Mouse (Mus musculus): ENCODE measurements around the gene Vmn1r2. TPM values are rescaled to one million over a fixed set of nuclear protein-coding genes. Genes with fewer than 3 reads are reported as not detected.
"Not testable (repeated sequence)": the region's sequence is repeated elsewhere in the genome, so short reads cannot be mapped to it uniquely, and the experiment has no call there.

Gene Vmn1r2
- polyA plus RNA-seq, 1 experiment from 2014 or later, result not detected

DNA sequence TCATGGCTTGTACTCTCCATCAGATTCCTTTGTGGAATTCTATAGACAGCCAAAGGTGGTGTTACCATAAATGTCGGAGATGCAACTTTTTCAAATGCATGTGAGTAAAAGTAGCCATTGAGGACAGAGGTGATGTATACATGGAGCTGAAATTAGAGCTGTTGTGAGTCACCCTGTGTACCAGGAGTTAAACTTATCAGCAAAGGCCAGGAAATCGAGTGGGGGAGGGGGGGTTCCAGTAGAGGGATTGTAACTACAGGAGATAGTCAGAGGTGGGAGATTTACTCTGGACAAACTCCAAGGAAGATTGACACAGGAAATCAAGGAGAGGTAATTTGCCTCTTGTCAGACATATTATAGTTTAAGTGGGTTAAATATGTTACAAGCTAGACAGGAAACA is 49.3 kb downstream of the Vmn1r2 start:
- WGBS, result 78% methylated on average over 2 of the region's 2 CpGs
- ATAC-seq (ENCODE audit: insufficient number of reproducible peaks, insufficient read depth, low FRiP score, low TSS enrichment, low read depth); H3K36me3 ChIP-seq; H3K9ac ChIP-seq (replicated peaks); H3K27me3 ChIP-seq; H3K27ac ChIP-seq; H3K9me3 ChIP-seq; H3K4me2 ChIP-seq; H3K4me3 ChIP-seq (replicated peaks); H3K4me1 ChIP-seq (replicated peaks): not testable (repeated sequence)

Other genes starting within 250 kb of the Vmn1r2 start
- gene Vmn1r3, start 18.0 kb downstream of the Vmn1r2 start, polyA plus RNA-seq (2016; fragmentation: Nextera tagmentation; extraction: Ambion mirVana), result not detected in 2 replicates